Mouse (Mus musculus) fat pad, adult 2 months (tissue): ENCODE data around the gene Rab7.

Experiments
- DNase-seq: peaks from one replicate; pipeline ENCODE4 v3.0.0-alpha.2; 2011; ENCODE audit warnings: low read depth, low spot score; ENCODE audit errors: extremely low read depth

Gene Rab7

DNA sequence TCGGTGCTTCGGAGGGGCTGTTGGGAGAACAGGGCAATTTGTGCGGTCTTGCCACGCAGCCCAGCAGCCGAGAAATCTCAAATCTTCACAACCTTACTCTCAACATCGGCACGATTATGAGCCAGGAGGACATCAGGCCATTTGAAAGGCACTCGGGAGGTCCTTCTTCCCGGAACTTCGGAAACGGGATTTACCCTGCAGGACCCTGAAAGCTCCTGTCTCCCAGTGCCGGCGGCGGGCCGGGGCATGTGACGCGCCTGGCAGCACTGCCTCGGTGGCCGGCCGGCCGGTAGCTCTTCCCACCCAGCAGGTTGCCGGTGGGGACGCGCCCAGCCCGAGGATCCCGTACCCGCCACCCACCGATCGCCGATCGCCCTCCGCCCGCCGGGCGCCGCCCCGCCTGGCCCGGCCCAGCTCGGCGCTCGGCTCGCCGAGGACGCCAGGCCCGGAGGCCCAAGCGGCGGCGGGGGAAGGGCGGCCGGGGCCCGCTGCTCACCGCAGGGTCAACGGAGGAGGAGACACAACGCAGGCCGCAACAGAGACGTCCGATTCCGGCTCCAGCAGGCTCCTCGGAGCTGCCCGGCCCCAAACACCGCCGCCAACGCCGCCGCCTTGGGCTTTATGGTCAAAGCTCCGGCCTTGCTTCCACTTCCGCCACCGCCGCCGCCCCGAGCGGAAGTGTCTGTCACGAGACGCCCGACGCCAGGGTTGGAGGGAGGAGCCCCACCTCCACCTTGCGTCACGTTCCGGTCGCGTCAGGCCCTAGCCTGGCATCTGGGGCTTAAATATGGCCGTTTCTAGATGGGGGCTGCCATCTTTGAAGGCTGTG, at the start of gene Rab7:
Rab7 (minus strand) TSS at position 694 of the 829 bp plus-strand sequence.
- peak; percentile 51 for DNase-seq

DNA sequence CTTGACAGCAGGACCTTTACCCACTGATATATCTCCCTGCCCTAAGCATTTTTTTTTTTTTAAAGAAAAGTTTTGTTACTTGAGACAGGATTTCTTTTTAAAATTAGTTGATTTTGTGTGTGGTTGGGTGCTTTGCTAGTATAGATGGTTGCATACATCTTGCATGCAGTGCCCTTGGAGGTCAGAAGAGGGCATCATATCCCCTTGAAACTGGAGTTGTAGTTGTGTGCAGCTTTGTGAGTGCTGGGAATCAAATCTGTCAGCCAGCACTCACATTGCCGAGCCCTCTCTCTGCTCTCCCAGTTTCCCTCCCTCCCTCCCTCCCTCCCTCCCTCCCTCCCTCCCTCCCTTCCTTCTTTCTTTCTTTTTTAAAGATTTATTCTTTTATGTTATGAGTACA, 43.9 kb upstream of the Rab7 start:
- no peak for DNase-seq

DNA sequence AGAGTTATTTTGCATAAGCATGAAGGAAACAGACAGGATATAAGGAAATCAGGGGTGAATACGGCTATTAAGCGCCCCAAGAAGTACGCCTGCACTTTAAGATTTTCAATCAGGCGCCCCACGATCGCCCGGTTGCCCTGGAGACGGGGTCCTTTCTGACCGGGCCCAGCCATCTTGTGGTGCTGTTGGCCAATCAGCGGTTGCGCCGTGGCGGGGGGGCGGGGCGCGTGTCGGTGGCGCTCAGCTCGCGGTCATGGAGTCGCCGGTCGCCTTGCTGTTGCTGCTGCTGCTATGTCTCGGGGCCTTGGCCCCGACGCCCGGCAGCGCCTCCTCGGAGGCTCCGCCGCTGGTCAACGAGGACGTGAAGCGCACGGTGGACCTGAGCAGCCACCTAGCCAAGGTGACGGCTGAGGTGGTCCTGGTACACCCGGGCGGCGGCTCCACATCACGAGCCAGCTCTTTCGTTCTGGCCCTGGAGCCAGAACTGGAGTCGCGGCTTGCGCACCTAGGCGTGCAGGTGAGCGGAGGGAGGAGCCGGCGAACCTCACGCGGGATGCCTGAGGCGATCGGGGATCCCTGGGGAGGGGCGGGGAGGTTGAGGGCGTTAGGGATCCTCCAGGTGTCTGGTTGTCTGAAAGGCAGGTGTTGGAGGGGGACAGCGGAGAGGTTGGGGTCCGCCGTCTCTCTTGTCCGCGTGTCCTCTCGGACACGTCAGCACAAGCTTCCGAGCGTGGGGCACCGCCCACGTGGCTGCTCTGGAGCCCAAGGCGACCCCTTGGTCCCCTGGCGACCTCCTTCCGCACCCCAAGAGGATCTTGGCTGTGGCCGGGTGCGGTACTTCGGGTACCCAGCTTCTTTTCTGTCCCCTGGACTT, 39.4 kb upstream of the Rab7 start, which contains the start of gene Rpn1:
Rpn1 (plus strand) TSS at position 205 of the 874 bp plus-strand sequence.
- no peak for DNase-seq

DNA sequence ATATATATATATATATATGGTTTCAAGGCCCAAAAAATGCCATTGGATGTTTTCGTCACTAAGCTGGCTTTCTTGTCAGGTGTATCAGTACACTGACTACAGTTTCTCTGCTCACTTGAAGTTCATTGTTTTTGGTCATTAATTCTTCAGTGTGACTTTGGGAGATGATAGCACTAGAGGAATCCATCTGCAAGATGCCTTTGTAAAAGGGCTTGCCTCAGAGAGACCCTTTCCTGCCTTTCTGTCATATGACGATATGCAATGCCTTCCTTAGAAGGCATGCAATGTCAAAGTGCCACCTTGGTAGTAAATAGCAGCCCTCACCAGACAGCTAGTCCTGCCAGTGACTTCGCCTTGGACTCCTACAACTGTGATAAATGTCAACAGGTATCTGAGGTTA, 38.6 kb upstream of the Rab7 start:
- no peak for DNase-seq

DNA sequence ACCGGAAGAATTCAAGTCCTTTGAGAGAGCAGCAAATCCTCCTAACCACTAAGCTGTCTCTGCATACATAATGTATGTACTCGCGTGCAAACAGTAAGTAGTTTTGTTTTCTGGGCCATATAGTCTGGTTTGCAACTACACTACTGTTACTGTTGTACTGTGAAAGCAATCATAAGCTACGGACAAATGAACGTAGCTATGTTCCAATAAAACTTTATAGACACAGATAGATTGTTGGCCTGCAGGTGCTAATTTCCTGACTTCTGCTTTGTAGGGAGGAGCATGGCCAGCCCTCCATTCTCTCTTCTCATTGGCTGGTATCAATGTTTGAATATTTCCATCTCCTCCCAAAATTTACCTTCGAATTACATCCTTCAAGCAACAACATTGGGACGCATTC, 38.0 kb upstream of the Rab7 start:
- DNase-seq: no peak

DNA sequence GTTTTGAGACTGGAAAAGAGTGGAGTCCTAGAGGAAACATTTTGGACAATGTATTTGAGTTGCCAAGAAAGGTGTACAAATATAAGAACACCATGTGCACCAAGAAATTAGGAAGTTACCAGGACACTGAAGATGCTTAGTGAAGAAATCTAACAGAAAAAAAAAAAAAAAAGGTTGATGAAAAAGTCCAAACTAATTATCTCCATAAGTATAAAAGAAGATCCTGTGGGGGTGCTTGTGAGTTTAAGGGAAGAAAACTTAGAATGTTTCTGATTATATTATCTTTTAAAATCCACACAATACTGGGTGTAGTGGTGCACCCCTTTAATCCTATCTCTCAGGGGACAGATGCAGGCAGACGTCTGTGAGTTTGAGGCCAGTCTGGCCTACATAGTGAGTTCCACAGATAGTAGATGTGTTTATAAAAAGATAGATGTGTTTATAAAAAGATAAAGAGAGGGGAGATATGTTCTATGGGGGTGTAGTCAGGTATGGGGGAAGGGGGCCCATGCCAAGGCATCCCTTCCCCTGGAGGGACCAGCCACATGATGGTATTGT, 31.0 kb upstream of the Rab7 start:
- DNase-seq: no peak

DNA sequence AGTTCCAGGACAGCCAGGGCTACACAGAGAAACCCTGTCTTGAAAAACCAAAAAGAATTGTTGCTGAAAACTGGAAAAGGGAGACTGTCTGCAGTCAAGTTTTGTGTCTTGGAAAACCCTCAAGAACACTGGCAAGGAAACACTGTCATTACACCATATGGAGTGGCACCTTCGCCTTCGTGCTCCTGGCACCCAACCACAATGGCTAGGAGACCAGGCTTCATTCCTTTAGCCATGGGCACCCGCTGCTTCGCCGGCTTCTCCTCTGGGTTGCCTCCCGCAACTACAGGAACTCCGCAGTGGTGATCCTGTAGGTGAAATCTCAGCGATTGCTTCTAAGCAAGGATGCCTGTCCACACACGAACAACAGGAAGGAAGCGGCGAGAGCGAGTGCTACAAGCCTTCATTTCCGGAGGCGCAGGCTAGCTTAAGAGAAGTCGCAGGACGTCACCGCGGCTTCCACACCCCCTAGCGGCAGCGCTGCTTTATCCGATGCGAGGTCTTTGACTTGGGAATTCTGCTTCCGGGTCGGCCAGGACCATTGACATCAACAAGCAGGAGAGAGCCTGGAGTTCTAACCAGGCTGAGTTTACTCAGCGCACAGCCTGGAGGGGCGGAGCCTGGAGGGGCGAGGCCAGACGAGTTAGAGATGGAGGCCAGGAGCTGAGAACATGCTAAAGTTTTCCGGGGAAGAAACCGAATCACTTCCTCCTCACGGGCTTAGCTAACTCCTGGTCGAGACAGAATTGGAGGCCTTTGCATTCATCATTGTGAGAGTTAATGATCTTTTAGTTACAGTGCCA, 29.9 kb upstream of the Rab7 start:
- DNase-seq: peak; percentile 67

DNA sequence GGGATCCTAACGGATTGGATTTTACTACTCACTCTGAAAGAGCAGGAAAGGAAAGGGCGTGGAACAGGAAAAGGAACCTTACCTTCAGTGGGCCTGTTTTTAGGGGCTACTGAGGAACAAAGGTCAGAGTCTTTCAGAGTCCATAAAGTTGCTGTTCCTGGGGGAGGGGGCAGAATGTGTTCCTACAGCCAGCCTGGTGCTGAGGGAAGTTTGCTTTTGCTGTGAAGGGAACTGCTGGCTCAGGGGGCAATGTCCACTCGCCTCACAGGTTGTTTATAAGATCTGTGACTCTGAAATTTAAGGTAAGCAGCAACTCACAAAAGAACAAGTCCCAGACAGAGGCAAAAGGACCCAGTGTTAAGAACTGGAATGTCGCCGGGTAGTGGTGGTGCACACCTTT, 26.1 kb upstream of the Rab7 start:
- DNase-seq: no peak

DNA sequence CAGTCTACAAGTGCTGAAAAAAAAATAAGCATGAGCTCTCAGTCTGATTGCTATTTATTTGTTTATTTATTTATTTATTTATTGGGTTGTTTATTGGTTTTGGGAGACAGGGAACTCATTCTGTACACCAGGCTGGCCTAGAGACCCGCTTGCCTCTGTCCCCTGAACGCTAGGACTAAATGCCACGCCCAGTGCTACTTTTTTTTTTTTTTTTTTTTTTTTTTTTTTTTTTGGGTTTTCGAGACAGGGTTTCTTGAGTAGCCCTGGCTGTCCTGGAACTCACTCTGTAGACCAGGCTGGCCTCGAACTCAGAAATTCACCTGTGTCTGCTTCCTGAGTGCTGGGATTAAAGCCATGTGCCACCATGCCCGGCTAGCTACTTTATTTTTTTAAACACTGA, 25.4 kb upstream of the Rab7 start:
- no peak for DNase-seq

DNA sequence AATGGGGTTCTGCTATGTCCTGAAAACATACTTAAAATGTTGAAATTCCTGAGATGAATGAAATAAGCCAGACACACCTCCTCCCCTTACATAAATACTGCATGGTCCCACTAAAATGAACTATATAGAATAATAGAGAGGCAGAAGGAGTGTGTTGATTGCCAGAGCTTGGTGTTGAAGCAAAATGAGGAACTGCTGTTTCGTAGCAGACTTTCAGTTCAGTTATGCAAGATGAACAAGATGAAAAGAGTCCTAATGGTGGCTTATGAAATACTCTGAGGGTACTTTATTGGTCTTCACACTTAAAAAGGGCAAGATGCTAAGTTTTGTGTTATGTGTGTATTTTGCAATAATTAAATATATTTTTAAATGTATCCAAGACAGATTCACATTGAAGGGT, 23.7 kb upstream of the Rab7 start:
- no peak for DNase-seq

DNA sequence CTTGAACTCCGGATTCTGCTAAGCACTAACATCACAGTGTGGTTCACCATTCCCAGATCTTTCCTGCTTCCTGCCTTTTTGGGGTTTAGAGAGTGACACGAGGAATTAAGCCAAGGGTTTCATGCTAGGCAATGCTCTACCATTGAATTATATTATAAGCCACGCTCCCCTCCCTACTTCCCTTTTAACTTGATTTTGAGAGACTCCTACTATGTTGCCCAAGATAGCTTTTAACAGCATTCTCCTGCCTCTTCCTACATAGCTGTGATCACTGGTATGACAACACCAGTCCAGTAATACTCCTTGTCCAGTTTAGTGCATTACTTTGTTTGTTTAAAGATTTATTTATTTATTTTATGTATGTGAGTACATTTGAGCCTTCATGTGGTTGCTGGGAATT, 22.7 kb upstream of the Rab7 start:
- DNase-seq: no peak

DNA sequence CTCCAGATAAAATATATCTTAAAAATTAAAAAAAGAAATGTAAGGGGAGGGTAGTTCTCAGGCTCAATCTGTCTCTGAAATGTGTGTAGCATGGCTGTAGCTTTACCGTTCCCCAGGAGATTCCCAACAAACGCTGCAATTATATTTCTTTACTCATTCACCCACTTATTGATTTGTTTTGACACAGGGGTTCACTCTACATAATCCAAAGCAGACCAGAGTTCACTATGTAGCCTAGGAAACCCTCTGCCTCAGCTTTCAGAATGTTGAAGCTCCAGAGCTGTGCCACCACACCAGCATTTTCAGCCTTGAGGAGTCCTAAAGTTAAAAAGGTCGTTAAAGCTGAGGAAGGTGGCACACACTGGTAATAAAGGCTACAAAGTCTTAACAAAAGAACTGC, 20.9 kb upstream of the Rab7 start:
- DNase-seq: no peak

DNA sequence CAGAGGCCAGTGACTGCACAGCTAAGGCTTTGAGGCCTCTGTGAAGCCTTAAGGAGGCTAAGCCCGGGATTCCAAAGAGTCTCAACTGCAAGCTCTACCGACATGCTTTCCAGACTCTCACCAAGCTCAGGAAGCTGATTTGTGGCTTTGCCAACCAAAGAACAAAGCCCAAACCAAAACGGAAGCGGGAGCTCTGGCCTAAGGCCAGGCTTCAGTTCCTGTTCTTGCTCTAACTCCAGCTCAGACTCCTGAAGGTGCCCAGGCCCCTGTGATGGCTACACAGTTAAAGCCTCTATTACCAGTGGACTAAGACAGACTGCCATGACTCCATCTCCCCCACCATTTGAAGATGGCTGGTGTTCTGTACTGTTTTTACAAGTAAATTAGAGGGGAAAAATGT, 20.0 kb upstream of the Rab7 start:
- DNase-seq: no peak

DNA sequence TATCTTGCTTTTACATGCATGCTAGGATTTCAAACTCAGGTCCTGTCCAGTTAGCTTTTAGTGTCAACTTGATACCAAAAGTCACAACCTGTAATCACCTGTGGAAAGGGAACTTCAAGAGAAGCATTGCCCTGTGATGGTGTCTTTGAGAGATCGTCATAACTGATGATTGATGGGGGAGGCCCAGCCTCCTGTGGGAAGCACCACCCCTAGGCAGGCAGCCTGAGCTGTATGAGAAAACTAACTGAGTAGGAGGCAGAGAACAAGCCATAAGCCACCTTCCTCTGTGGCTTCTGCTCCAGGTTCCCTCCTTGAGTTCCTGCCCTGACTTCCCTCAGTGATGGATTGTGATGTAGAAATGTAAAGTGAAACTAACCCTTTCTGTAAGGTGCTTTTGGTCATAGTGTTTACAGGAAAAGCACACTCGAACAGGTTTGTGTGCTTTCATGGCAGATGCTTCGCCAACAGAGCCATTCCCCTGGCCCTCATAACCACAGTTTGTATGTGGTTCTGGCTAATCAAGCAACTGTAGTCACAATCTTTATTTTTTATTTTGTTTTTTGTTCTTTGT, 19.1 kb upstream of the Rab7 start:
- no peak for DNase-seq

DNA sequence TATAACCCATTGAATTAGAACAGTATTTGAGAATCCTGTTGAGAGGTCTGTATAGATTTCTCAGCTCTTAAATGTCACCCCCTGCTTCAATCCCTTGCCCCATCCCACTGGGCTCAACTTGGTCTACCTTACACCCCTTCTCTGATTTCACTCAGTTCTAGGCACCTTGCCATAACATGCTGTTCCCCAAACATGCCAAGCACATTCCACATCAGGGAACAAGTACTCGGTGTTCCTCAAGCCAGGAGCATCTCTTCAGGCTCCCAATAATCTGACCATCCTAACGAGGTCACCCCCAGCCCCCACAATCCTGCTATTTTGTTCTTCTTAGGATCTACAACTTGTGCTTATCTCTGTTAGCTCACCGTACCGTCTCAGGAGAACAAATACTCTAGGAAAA, 17.3 kb upstream of the Rab7 start:
- DNase-seq: no peak

DNA sequence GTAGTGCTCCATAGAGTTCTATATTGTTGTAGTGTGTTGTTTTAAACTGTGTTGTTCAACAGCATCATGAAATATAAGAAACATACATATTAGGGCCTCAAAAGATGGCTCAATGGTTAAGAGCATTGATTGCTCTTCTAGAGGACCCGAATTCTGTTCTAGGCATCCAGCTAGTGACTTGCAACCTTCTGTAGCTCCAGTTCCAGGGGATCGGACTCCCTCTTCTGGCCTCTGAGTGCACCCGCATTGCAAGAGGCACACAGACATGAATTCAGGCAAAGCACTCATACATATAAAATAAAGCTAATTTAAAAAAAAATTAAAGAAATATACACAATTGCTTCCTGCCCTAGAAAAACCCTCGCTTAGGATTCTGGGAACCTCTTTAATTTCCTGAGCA, 16.3 kb upstream of the Rab7 start:
- DNase-seq: no peak

DNA sequence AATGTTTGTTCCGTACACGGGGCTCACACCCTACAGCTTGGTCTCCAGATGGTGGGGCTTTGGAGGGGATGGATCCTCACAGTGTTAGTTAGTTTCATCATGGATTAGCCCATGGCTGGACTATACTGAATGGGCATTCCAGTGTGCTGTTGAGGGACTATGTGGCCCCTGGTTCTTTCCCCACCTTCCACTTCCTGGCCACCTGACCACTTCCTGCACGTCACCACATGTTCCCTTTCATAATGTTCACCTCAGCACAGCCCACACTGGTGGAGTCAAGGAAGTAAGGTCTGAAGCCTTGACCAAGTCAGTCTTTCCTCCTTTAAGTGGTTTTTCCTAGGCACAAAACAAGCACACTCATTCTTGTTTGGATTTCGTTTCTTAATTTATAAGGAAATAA, 15.5 kb upstream of the Rab7 start:
- DNase-seq: no peak

DNA sequence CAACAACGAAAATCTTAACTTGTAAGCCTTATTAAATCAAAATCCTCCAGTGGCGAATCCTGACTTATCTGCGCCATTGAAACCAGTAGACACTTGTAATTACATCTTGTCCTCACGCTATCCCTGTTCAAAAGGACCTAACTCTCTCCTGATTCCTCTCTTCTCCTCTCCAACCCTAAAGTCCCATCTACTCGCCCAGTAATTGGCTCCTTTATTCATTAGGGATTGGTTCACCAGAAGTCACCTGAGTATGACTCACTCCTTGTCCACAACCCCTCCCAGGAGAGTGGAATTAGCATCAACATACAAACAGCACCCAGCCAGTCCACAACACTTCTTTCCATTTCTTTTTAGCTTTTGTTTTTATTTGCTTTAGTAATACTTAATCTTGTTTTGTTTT, 14.8 kb upstream of the Rab7 start:
- DNase-seq: no peak

DNA sequence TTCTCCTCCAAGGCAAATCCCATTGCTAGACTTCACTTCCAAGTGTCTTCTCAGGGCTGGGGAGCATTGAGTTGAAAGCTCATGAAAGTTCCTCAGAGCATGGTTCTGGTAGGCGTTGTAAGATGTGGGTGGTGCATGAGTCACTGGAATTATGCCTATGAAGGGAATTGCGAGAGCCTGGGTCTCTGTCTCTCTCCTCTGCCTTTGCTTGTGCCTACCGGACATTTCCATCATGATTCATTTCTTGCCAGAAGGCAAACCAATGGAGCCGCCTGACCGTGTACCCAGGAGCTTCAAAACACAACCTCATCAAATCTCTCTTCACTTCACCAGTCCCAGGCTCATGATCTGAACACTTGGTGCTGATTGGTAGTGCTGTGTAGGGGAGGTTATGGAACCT, 11.8 kb upstream of the Rab7 start:
- no peak for DNase-seq

DNA sequence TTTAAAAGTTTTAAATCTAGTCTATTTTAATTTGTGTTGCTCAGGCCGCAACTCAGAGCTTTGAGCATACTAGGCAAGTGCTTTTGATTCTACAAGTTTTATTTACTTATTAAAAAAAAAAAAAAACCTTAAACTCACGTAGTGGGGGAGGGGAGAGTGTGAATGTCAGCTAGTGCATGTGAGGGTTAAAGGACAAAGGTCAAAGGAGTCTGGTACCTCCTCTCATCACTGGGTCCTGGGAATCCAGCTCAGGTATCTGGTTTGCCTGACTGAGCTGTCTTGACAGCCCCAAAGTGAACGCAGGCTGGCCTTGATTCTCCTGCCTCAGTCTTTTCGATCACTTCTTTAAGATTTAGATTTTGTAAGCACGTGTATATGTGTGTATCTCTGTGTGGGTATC, 10.6 kb upstream of the Rab7 start:
- DNase-seq: no peak
